23 mouse cellular contexts compared by ENCODE assay signal in genomic region chr12:111422852-111423251, GRCm38 (mm10). TPM values are rescaled to one million over a fixed set of nuclear protein-coding genes. Genes with fewer than 3 reads are reported as not detected.
DNase-seq lines count a peak whose midpoint lies in the region; ATAC-seq and TF ChIP-seq lines count a peak whose summit lies in the region.
"Had no signal": no experiment of that assay in that cellular context is flagged by ENCODE, and none has a peak within 500 bp of the region (broad histone marks: within the 10 kb centered on the region; RNA-seq: fewer than 3 reads in every experiment).

No protein-coding gene starts in this region.

- peak overlapping the region; percentile 43; the same call in 1 of the 2 replicates for H3K4me3 ChIP-seq in heart, embryonic 13.5 days
- no peak overlapping the region for H3K4me3 ChIP-seq in heart, embryonic 10.5 days
- H3K4me3 ChIP-seq in kidney, postnatal 0 days (replicated peaks; ENCODE audit: low read depth, low read length): no peak overlapping the region
- no peak overlapping the region for H3K4me3 ChIP-seq in intestine, embryonic 16.5 days (ENCODE audit: low read length)
- H3K4me3 ChIP-seq in limb, embryonic 15.5 days: peak overlapping the region; percentile 19; the same call in 1 of the 2 replicates
- H3K4me3 ChIP-seq: layer of hippocampus, adult 2 months; liver, embryonic 13.5 days had no signal

- peaks cover 40% of the 10 kb centered on the region for H3K4me1 ChIP-seq in heart, embryonic 13.5 days
- peaks cover 53% of the 10 kb centered on the region for H3K4me1 ChIP-seq in heart, embryonic 10.5 days
- no peaks in the 10 kb centered on the region; the same call in 1 of the 2 replicates for H3K4me1 ChIP-seq in kidney, postnatal 0 days (replicated peaks; ENCODE audit: insufficient read depth, low read length)
- peaks cover 18% of the 10 kb centered on the region for H3K4me1 ChIP-seq in intestine, embryonic 16.5 days (ENCODE audit: control insufficient read depth, insufficient read depth, low read length)
- H3K4me1 ChIP-seq in limb, embryonic 15.5 days: peaks cover 42% of the 10 kb centered on the region

- TF ChIP-seq CTCF in kidney, postnatal 0 days (IDR thresholded peaks at IDR 0.05; ENCODE audit: low read depth): no peak

- WGBS in heart, embryonic 13.5 days: 64% methylated on average over 5 of the region's 5 CpGs
- 61% methylated on average over 5 of the region's 5 CpGs for WGBS in heart, embryonic 10.5 days
- WGBS in kidney, postnatal 0 days: 71% methylated on average over 5 of the region's 5 CpGs
- 53% methylated on average over 5 of the region's 5 CpGs for WGBS in intestine, embryonic 16.5 days
- WGBS in limb, embryonic 15.5 days: 48% methylated on average over 5 of the region's 5 CpGs

- no peaks in the 10 kb centered on the region for H3K36me3 ChIP-seq in heart, embryonic 13.5 days
- no peaks in the 10 kb centered on the region for H3K36me3 ChIP-seq in heart, embryonic 10.5 days
- no peaks in the 10 kb centered on the region for H3K36me3 ChIP-seq in kidney, postnatal 0 days (ENCODE audit: insufficient read depth, low read length)
- no peaks in the 10 kb centered on the region for H3K36me3 ChIP-seq in intestine, embryonic 16.5 days (ENCODE audit: control insufficient read depth, insufficient read depth, low read length)
- no peaks in the 10 kb centered on the region for H3K36me3 ChIP-seq in limb, embryonic 15.5 days
- H3K36me3 ChIP-seq: forebrain, embryonic 12.5 days; heart, embryonic 12.5 days; midbrain, embryonic 12.5 days had no signal

- peak overlapping the region; percentile 67; the same call in 1 of the 2 replicates for H3K4me2 ChIP-seq in heart, embryonic 13.5 days
- no peak overlapping the region for H3K4me2 ChIP-seq in kidney, postnatal 0 days (ENCODE audit: low read length)
- H3K4me2 ChIP-seq in intestine, embryonic 16.5 days (ENCODE audit: low read depth, low read length): no peak overlapping the region
- no peak overlapping the region for H3K4me2 ChIP-seq in limb, embryonic 15.5 days

- no peak for DNase-seq in heart, embryonic 10.5 days (ENCODE audit: low spot score)
- DNase-seq in kidney, postnatal 0 days (ENCODE audit: low spot score): no peak
- no peak for DNase-seq in kidney, adult 8-10 months
- no peak for DNase-seq in gastrocnemius, adult 8-10 months (ENCODE audit: low spot score in 2 of 2)
- DNase-seq: adrenal gland, adult 2 months; B cell, adult 2 months; cerebellum, adult 2 months; cerebellum, postnatal 36 days; gastrocnemius, postnatal 36 days; heart, postnatal 36 days; kidney, postnatal 14 days; liver, embryonic 13.5 days; lung, embryonic 14.5 days; right cerebral cortex, postnatal 14 days; thymus, adult 2 months had no signal

- no peak for ATAC-seq in heart, embryonic 13.5 days (ENCODE audit: extremely low read depth, insufficient number of reproducible peaks, low FRiP score, low TSS enrichment)
- ATAC-seq in kidney, postnatal 0 days (replicated peaks; ENCODE audit: low FRiP score, low read depth): peak; percentile 42
- 0 out of 2 replicates have a peak, but pooled peaks have one; percentile 19 for ATAC-seq in intestine, embryonic 16.5 days
- ATAC-seq in limb, embryonic 15.5 days (ENCODE audit: insufficient number of reproducible peaks, low FRiP score, low TSS enrichment, low read depth): no peak

- H3K27me3 ChIP-seq in heart, embryonic 13.5 days (replicated peaks): peaks cover 77% of the 10 kb centered on the region
- peaks cover 95% of the 10 kb centered on the region for H3K27me3 ChIP-seq in heart, embryonic 10.5 days (ENCODE audit: insufficient read depth, poor library complexity, severe bottlenecking)
- peaks cover 5% of the 10 kb centered on the region; the same call in 1 of the 2 replicates for H3K27me3 ChIP-seq in kidney, postnatal 0 days (ENCODE audit: insufficient read depth, low read length)
- H3K27me3 ChIP-seq in intestine, embryonic 16.5 days (replicated peaks; ENCODE audit: control insufficient read depth, insufficient read depth, low read length): peaks cover 42% of the 10 kb centered on the region
- H3K27me3 ChIP-seq in limb, embryonic 15.5 days: peaks cover 82% of the 10 kb centered on the region

- H3K9me3 ChIP-seq in heart, embryonic 13.5 days: no peaks in the 10 kb centered on the region
- H3K9me3 ChIP-seq in heart, embryonic 10.5 days: no peaks in the 10 kb centered on the region
- no peaks in the 10 kb centered on the region for H3K9me3 ChIP-seq in kidney, postnatal 0 days (replicated peaks; ENCODE audit: low read length)
- no peaks in the 10 kb centered on the region for H3K9me3 ChIP-seq in intestine, embryonic 16.5 days (ENCODE audit: control insufficient read depth, low read length)
- no peaks in the 10 kb centered on the region for H3K9me3 ChIP-seq in limb, embryonic 15.5 days
- H3K9me3 ChIP-seq: forebrain, embryonic 12.5 days; heart, embryonic 12.5 days; liver, embryonic 13.5 days; midbrain, embryonic 12.5 days had no signal

- no peak overlapping the region for H3K27ac ChIP-seq in heart, embryonic 13.5 days (replicated peaks)
- no peak overlapping the region for H3K27ac ChIP-seq in heart, embryonic 10.5 days
- no peak overlapping the region for H3K27ac ChIP-seq in kidney, postnatal 0 days
- no peak overlapping the region for H3K27ac ChIP-seq in intestine, embryonic 16.5 days (ENCODE audit: low read length)
- H3K27ac ChIP-seq in limb, embryonic 15.5 days: no peak overlapping the region
- H3K27ac ChIP-seq: forebrain, embryonic 12.5 days; layer of hippocampus, adult 2 months; liver, embryonic 13.5 days; midbrain, embryonic 12.5 days had no signal

- no peak overlapping the region for H3K9ac ChIP-seq in heart, embryonic 13.5 days
- H3K9ac ChIP-seq in kidney, postnatal 0 days (ENCODE audit: low read depth, low read length): no peak overlapping the region
- no peak overlapping the region for H3K9ac ChIP-seq in intestine, embryonic 16.5 days (ENCODE audit: low read depth, low read length)
- no peak overlapping the region for H3K9ac ChIP-seq in limb, embryonic 15.5 days
- H3K9ac ChIP-seq: forebrain, embryonic 12.5 days; heart, embryonic 12.5 days; liver, embryonic 13.5 days; lung, embryonic 14.5 days; midbrain, embryonic 12.5 days had no signal

RNA-seq across cellular contexts. Expression of gene Exoc3l4, which starts 6.0 kb away (rescaled TPM):
- 10.2 and 10.8 TPM in 2 replicates for polyA plus RNA-seq in heart, embryonic 13.5 days (2015; fragmentation: Nextera tagmentation; extraction: Ambion mirVana)
- 14.5 and 14.6 TPM in 2 replicates for polyA plus RNA-seq in heart, embryonic 10.5 days (2016; fragmentation: Nextera tagmentation; extraction: Ambion mirVana)
- 25.4 and 25.9 TPM in 2 replicates for polyA plus RNA-seq in kidney, postnatal 0 days (2015; fragmentation: Nextera tagmentation; extraction: Ambion mirVana)
- 20.4 and 29.1 TPM in 2 replicates for polyA plus RNA-seq in intestine, embryonic 16.5 days (2015; fragmentation: Nextera tagmentation; extraction: Ambion mirVana)
- polyA plus RNA-seq in limb, embryonic 15.5 days (2015; fragmentation: Nextera tagmentation; extraction: Ambion mirVana): 6.4 and 9.9 TPM in 2 replicates
- total RNA-seq in gastrocnemius, adult 8-10 months (2022): 1 to 10 TPM in 3 of 4 experiments, under 1 TPM in 1; 0.72 to 3.2 (median 2.7) TPM

RNA-seq across cellular contexts. Expression of gene Lbhd2, which starts 16.2 kb away (rescaled TPM):
- 0.53 and 0.55 TPM in 2 replicates for polyA plus RNA-seq in heart, embryonic 13.5 days (2015; fragmentation: Nextera tagmentation; extraction: Ambion mirVana)
- polyA plus RNA-seq in heart, embryonic 10.5 days (2016; fragmentation: Nextera tagmentation; extraction: Ambion mirVana): 0.21 and 0.30 TPM in 2 replicates
- polyA plus RNA-seq in kidney, postnatal 0 days (2015; fragmentation: Nextera tagmentation; extraction: Ambion mirVana): 12.6 and 14.3 TPM in 2 replicates
- 1.2 TPM in 2 replicates for polyA plus RNA-seq in intestine, embryonic 16.5 days (2015; fragmentation: Nextera tagmentation; extraction: Ambion mirVana)
- polyA plus RNA-seq in limb, embryonic 15.5 days (2015; fragmentation: Nextera tagmentation; extraction: Ambion mirVana): 12.4 and 13.2 TPM in 2 replicates
- total RNA-seq in gastrocnemius, adult 8-10 months (2022): not detected
- total RNA-seq: gastrocnemius, postnatal 36 days; heart, postnatal 36 days had no signal
- polyA plus RNA-seq: heart, embryonic 12.5 days; liver, embryonic 13.5 days had no signal

RNA-seq across cellular contexts. Expression of gene Tnfaip2, which starts 19.4 kb away (rescaled TPM):
- polyA plus RNA-seq in heart, embryonic 13.5 days (2015; fragmentation: Nextera tagmentation; extraction: Ambion mirVana): 6.0 and 10.6 TPM in 2 replicates
- 12.1 and 12.8 TPM in 2 replicates for polyA plus RNA-seq in heart, embryonic 10.5 days (2016; fragmentation: Nextera tagmentation; extraction: Ambion mirVana)
- polyA plus RNA-seq in kidney, postnatal 0 days (2015; fragmentation: Nextera tagmentation; extraction: Ambion mirVana): 34.8 and 46.7 TPM in 2 replicates
- 2.7 and 3.5 TPM in 2 replicates for polyA plus RNA-seq in intestine, embryonic 16.5 days (2015; fragmentation: Nextera tagmentation; extraction: Ambion mirVana)
- polyA plus RNA-seq in limb, embryonic 15.5 days (2015; fragmentation: Nextera tagmentation; extraction: Ambion mirVana): 8.3 and 8.4 TPM in 2 replicates
- total RNA-seq in gastrocnemius, adult 8-10 months (2022): 10 to 100 TPM; 17.0 to 41.0 (median 32.6) TPM
- polyA plus RNA-seq: neural tube, embryonic 14.5 days had no signal

RNA-seq across cellular contexts. Expression of gene Cdc42bpb, which starts 45.3 kb away (rescaled TPM):
- polyA plus RNA-seq in heart, embryonic 13.5 days (2015; fragmentation: Nextera tagmentation; extraction: Ambion mirVana): 22.8 and 26.2 TPM in 2 replicates
- 27.8 and 33.1 TPM in 2 replicates for polyA plus RNA-seq in heart, embryonic 10.5 days (2016; fragmentation: Nextera tagmentation; extraction: Ambion mirVana)
- 27.7 and 31.6 TPM in 2 replicates for polyA plus RNA-seq in kidney, postnatal 0 days (2015; fragmentation: Nextera tagmentation; extraction: Ambion mirVana)
- polyA plus RNA-seq in intestine, embryonic 16.5 days (2015; fragmentation: Nextera tagmentation; extraction: Ambion mirVana): 30.1 and 32.5 TPM in 2 replicates
- 26.4 and 33.5 TPM in 2 replicates for polyA plus RNA-seq in limb, embryonic 15.5 days (2015; fragmentation: Nextera tagmentation; extraction: Ambion mirVana)
- 10 to 100 TPM; 13.7 to 18.7 (median 14.9) TPM for total RNA-seq in gastrocnemius, adult 8-10 months (2022)

Comparison
In these comparisons a context has a peak if more than half of its experiments do, and no peak if none do; other contexts are left out.
1. H3K4me3 ChIP-seq: peak in heart, embryonic 13.5 days (single experiment) and limb, embryonic 15.5 days (single experiment); none in heart, embryonic 10.5 days (single experiment), kidney, postnatal 0 days (single experiment) and intestine, embryonic 16.5 days (single experiment).
2. ATAC-seq: peak in kidney, postnatal 0 days (single experiment) and intestine, embryonic 16.5 days (single experiment); none in heart, embryonic 13.5 days (single experiment) and limb, embryonic 15.5 days (single experiment).